Mouse (Mus musculus) neural tube, embryonic 11.5 days (tissue): ENCODE measurements around the gene Rrh. TPM values are rescaled to one million over a fixed set of nuclear protein-coding genes. Genes with fewer than 3 reads are reported as not detected.
A peak's percentile ranks its signal among the peaks of the same experiment; 100 is the strongest.
"Not testable (repeated sequence)": the region's sequence is repeated elsewhere in the genome, so short reads cannot be mapped to it uniquely, and the experiment has no call there.

ENCODE experiments used
- ATAC-seq: fragments of 200-750 bp; cut with Nextera tagmentation; 2 replicates; pipeline ENCODE4 v1.8.0; 2017; ENCODE audit warnings: moderate number of reproducible peaks, mild to moderate bottlenecking, moderate TSS enrichment, moderate library complexity; ENCODE audit not compliant: insufficient read depth, low FRiP score, low TSS enrichment
- DNase-seq: peaks from one replicate; pipeline ENCODE4 v3.0.0-alpha.2; 2015; ENCODE audit warnings: low spot score
- H3K27ac ChIP-seq: fragments of 300-500 bp; sonication (generic); 2 replicates; pipeline ENCODE4 v1.5.1; 2014; ENCODE audit warnings: low read depth, mild to moderate bottlenecking, low read length
- H3K27me3 ChIP-seq: fragments of 300-500 bp; sonication (generic); 2 replicates; pipeline ENCODE4 v1.6.1; 2014; ENCODE audit warnings: mild to moderate bottlenecking, low read length, mixed read lengths; ENCODE audit not compliant: control insufficient read depth, insufficient read depth
- H3K36me3 ChIP-seq: fragments of 300-500 bp; sonication (generic); 2 replicates; pipeline ENCODE4 v1.6.1; 2014; ENCODE audit warnings: mild to moderate bottlenecking, low read length, moderate library complexity, mixed read lengths; ENCODE audit not compliant: control insufficient read depth, insufficient read depth
- H3K4me1 ChIP-seq: fragments of 300-500 bp; sonication (generic); 2 replicates; pipeline ENCODE4 v1.6.1; 2014; ENCODE audit warnings: low read length, mixed read lengths; ENCODE audit not compliant: control insufficient read depth, insufficient read depth
- H3K4me2 ChIP-seq: fragments of 300-500 bp; sonication (generic); 2 replicates; pipeline ENCODE4 v1.6.1; 2014; ENCODE audit warnings: low read depth, mild to moderate bottlenecking, moderate library complexity
- H3K4me3 ChIP-seq: fragments of 300-500 bp; sonication (generic); 2 replicates; pipeline ENCODE4 v1.5.1; 2014; ENCODE audit warnings: low read depth, low read length
- H3K9ac ChIP-seq: fragments of 300-500 bp; sonication (generic); 2 replicates; pipeline ENCODE4 v1.6.1; 2014; ENCODE audit warnings: mild to moderate bottlenecking, low read length
- H3K9me3 ChIP-seq: fragments of 300-500 bp; sonication (generic); 2 replicates; pipeline ENCODE4 v1.6.1; 2016; ENCODE audit warnings: low read length; ENCODE audit not compliant: control insufficient read depth
- WGBS: fragments of 180-500 bp; shearing (Covaris S2); extraction: QIAGEN DNeasy Blood & Tissue Kit; methylation state at CpG from one replicate; pipeline ENCODE4 v1.1.7; 2014; 5-methylcytosine and 5-hydroxymethylcytosine counted together
- polyA plus RNA-seq: library from polyadenylated mRNA; unstranded; fragments of >200 nt; fragmentation: Nextera tagmentation; extraction: Ambion mirVana; gene quantifications from 2 replicates; pipeline ENCODE4 v1.2.1, GENCODE M21; 2014

Gene Rrh
- polyA plus RNA-seq, 1 experiment from 2014 or later, result not detected

- Histone ChIP-seq H3K9me3 (no peaks in the 10 kb centered on the region), H3K4me2 (no peak overlapping the region), H3K9ac (no peak overlapping the region), H3K27ac (no peak overlapping the region), H3K27me3 (no peaks in the 10 kb centered on the region), H3K36me3 (no peaks in the 10 kb centered on the region), H3K4me3 (no peak overlapping the region), H3K4me1 (no peaks in the 10 kb centered on the region)
- 95% methylated on average over 2 of the region's 4 CpGs for WGBS
- DNase-seq (no peak), ATAC-seq (no peak)
Measured at GRCm38 (mm10) chr3:129766106-129766505, 56.3 kb downstream of the Rrh start.

- not testable (repeated sequence) for H3K9me3 ChIP-seq, H3K9ac ChIP-seq, H3K4me3 ChIP-seq, H3K36me3 ChIP-seq, H3K4me1 ChIP-seq, DNase-seq, H3K4me2 ChIP-seq, ATAC-seq, H3K27me3 ChIP-seq, H3K27ac ChIP-seq
- WGBS, result 92% methylated on average over 1 of the region's 1 CpGs
Measured at GRCm38 (mm10) chr3:129757599-129757998, 64.8 kb downstream of the Rrh start.

GRCm38 (mm10) chr3:129754650-129755604 lies 67.5 kb downstream of the Rrh start, which contains the start of gene Egf:
Gene Egf (minus strand): TSS chr3:129755316.
- Histone ChIP-seq H3K4me2 (peak within 1 kb of the TSS; percentile 36), H3K4me1 (no peaks in the 10 kb centered on the region), H3K27ac (no peak within 1 kb of the TSS), H3K9ac (no peak within 1 kb of the TSS), H3K9me3 (no peaks in the 10 kb centered on the region), H3K36me3 (no peaks in the 10 kb centered on the region), H3K4me3 (0 out of 2 replicates have a peak within 1 kb of the TSS, but pooled peaks have one; percentile 4), H3K27me3 (no peaks in the 10 kb centered on the region)
- WGBS, result 9% methylated on average over 20 of the region's 20 CpGs
- DNase-seq (no peak), ATAC-seq (no peak)

Other genes with a start within 250 kb of the Rrh start
- gene Egf, start 67.3 kb downstream of the Rrh start, polyA plus RNA-seq, result 0.59 and 1.7 TPM in 2 replicates
- not detected in 2 replicates for gene Lrit3, start 18.6 kb downstream of the Rrh start, polyA plus RNA-seq
- gene Gar1, start 8.8 kb upstream of the Rrh start, polyA plus RNA-seq, result 39.1 and 50.2 TPM in 2 replicates
- 0.15 TPM in 1 of 2 replicates, not detected in the other for gene Cfi, start 13.3 kb upstream of the Rrh start, polyA plus RNA-seq
- gene Pla2g12a, start 56.0 kb upstream of the Rrh start, polyA plus RNA-seq, result 20.9 and 22.9 TPM in 2 replicates
- gene Casp6, start 78.8 kb upstream of the Rrh start, polyA plus RNA-seq, result 58.5 and 60.4 TPM in 2 replicates
- gene Mcub, start 147.6 kb upstream of the Rrh start, polyA plus RNA-seq, result 1.0 and 1.5 TPM in 2 replicates
- gene Sec24b, start 239.0 kb upstream of the Rrh start, polyA plus RNA-seq, result 33.0 and 35.6 TPM in 2 replicates